Mouse (Mus musculus) lung, embryonic 14.5 days (tissue): ENCODE measurements around the gene Mrpl57. TPM values are rescaled to one million over a fixed set of nuclear protein-coding genes. Genes with fewer than 3 reads are reported as not detected.
"Not testable (repeated sequence)": the region's sequence is repeated elsewhere in the genome, so short reads cannot be mapped to it uniquely, and the experiment has no call there.

Source experiments
- ATAC-seq: fragments of 200-750 bp; cut with Nextera tagmentation; 2 replicates; pipeline ENCODE4 v1.8.0; 2017; ENCODE audit warnings: mild to moderate bottlenecking, moderate TSS enrichment, moderate library complexity; ENCODE audit not compliant: insufficient read depth
- DNase-seq: peaks from one replicate; pipeline ENCODE4 v3.0.0-alpha.2; 2015
- H3K27ac ChIP-seq: fragments of 300-500 bp; sonication (generic); 2 replicates; pipeline ENCODE4 v1.5.1; 2014; ENCODE audit warnings: low read depth, mild to moderate bottlenecking, moderate library complexity
- H3K27me3 ChIP-seq: fragments of 300-500 bp; sonication (generic); 2 replicates; pipeline ENCODE4 v1.6.1; 2014; ENCODE audit warnings: low read length, control low read depth; ENCODE audit not compliant: insufficient read depth
- H3K36me3 ChIP-seq: fragments of 300-500 bp; sonication (generic); 2 replicates; pipeline ENCODE4 v1.6.1; 2014; ENCODE audit warnings: control low read depth; ENCODE audit not compliant: insufficient read depth
- H3K4me1 ChIP-seq: fragments of 300-500 bp; sonication (generic); 2 replicates; pipeline ENCODE4 v1.6.1; 2014; ENCODE audit warnings: antibody characterized with exemption, control low read depth; ENCODE audit not compliant: insufficient read depth
- H3K4me2 ChIP-seq: fragments of 300-500 bp; sonication (generic); 2 replicates; pipeline ENCODE4 v1.6.1; 2014; ENCODE audit warnings: mild to moderate bottlenecking
- H3K4me3 ChIP-seq: fragments of 300-500 bp; sonication (generic); 2 replicates; pipeline ENCODE4 v1.5.1; 2014; ENCODE audit warnings: low read depth, low read length
- H3K9ac ChIP-seq: fragments of 300-500 bp; sonication (generic); 2 replicates; pipeline ENCODE4 v1.6.1; 2014
- H3K9me3 ChIP-seq: fragments of 300-500 bp; sonication (generic); 2 replicates; pipeline ENCODE4 v1.6.1; 2016; ENCODE audit warnings: low read depth, low read length, control low read depth
- CTCF ChIP-seq: IDR thresholded peaks from 2 replicates; pipeline ENCODE4 v1.5.1; 2016; ENCODE audit warnings: antibody characterized with exemption, low read depth
- WGBS: fragments of 180-500 bp; shearing (Covaris S2); extraction: QIAGEN DNeasy Blood & Tissue Kit; methylation state at CpG from one replicate; pipeline ENCODE4 v1.1.7; 2014; 5-methylcytosine and 5-hydroxymethylcytosine counted together
- polyA plus RNA-seq: library from polyadenylated mRNA; unstranded; fragments of >200 nt; fragmentation: Nextera tagmentation; extraction: Ambion mirVana; gene quantifications from 2 replicates; pipeline ENCODE4 v1.2.1, GENCODE M21; 2014

The Mrpl57 gene
- polyA plus RNA-seq, 1 experiment from 2014 or later: 158 TPM

GRCm38 (mm10) chr14:57833526-57833925 is 7.5 kb downstream of the Mrpl57 start:
- no peaks in the 10 kb centered on the region for H3K27me3 ChIP-seq
- DNase-seq (peak; percentile 25), ATAC-seq (no peak)
- no peak overlapping the region for H3K4me2 ChIP-seq
- no peak overlapping the region for H3K4me3 ChIP-seq
- TF ChIP-seq CTCF: no peak
- WGBS: 81% methylated on average over 2 of the region's 2 CpGs
- no peak overlapping the region for H3K27ac ChIP-seq
- no peak overlapping the region for H3K9ac ChIP-seq
- H3K9me3 ChIP-seq: no peaks in the 10 kb centered on the region
- H3K4me1 ChIP-seq: no peaks in the 10 kb centered on the region
- peaks cover 37% of the 10 kb centered on the region for H3K36me3 ChIP-seq

- H3K27me3 ChIP-seq: no peaks in the 10 kb centered on the region
- DNase-seq (no peak), ATAC-seq (no peak)
- no peak overlapping the region for H3K9ac ChIP-seq
- 86% methylated on average over 10 of the region's 10 CpGs for WGBS
- no peak overlapping the region for H3K4me3 ChIP-seq
- H3K27ac ChIP-seq: no peak overlapping the region
- H3K9me3 ChIP-seq: no peaks in the 10 kb centered on the region
- no peak for TF ChIP-seq CTCF
- H3K36me3 ChIP-seq: peaks cover 43% of the 10 kb centered on the region
- H3K4me2 ChIP-seq: no peak overlapping the region
- no peaks in the 10 kb centered on the region for H3K4me1 ChIP-seq
These were observed 9.1 kb downstream of the Mrpl57 start for GRCm38 (mm10) chr14:57835157-57835556.

- H3K4me2 ChIP-seq: no peak overlapping the region
- ATAC-seq (no peak), DNase-seq (no peak)
- peaks cover 55% of the 10 kb centered on the region for H3K36me3 ChIP-seq
- no peak for TF ChIP-seq CTCF
- 84% methylated on average over 3 of the region's 3 CpGs for WGBS
- H3K27ac ChIP-seq: no peak overlapping the region
- no peaks in the 10 kb centered on the region for H3K9me3 ChIP-seq
- no peaks in the 10 kb centered on the region for H3K4me1 ChIP-seq
- no peak overlapping the region for H3K4me3 ChIP-seq
- H3K9ac ChIP-seq: no peak overlapping the region
- no peaks in the 10 kb centered on the region for H3K27me3 ChIP-seq
These were observed 18.5 kb downstream of the Mrpl57 start for GRCm38 (mm10) chr14:57844535-57844934.

- 85% methylated on average over 5 of the region's 5 CpGs for WGBS
- H3K9ac ChIP-seq, H3K4me1 ChIP-seq, ATAC-seq, H3K27ac ChIP-seq, H3K4me3 ChIP-seq, H3K4me2 ChIP-seq, H3K9me3 ChIP-seq, H3K27me3 ChIP-seq, DNase-seq: not testable (repeated sequence)
- H3K36me3 ChIP-seq: peaks cover 54% of the 10 kb centered on the region
These were observed 22.0 kb downstream of the Mrpl57 start for GRCm38 (mm10) chr14:57848061-57848460.

GRCm38 (mm10) chr14:57848646-57849045 is 22.6 kb downstream of the Mrpl57 start:
- no peaks in the 10 kb centered on the region for H3K27me3 ChIP-seq
- TF ChIP-seq CTCF: no peak
- H3K4me1 ChIP-seq: no peaks in the 10 kb centered on the region
- no peak overlapping the region for H3K9ac ChIP-seq
- no peak overlapping the region for H3K27ac ChIP-seq
- no peak for DNase-seq
- H3K4me2 ChIP-seq: no peak overlapping the region
- no peaks in the 10 kb centered on the region for H3K9me3 ChIP-seq
- no peak for ATAC-seq
- H3K36me3 ChIP-seq: peaks cover 55% of the 10 kb centered on the region
- WGBS: 86% methylated on average over 2 of the region's 2 CpGs
- no peak overlapping the region for H3K4me3 ChIP-seq

- Histone ChIP-seq H3K4me2 (no peak overlapping the region), H3K27me3 (no peaks in the 10 kb centered on the region), H3K9me3 (no peaks in the 10 kb centered on the region), H3K27ac (no peak overlapping the region), H3K36me3 (peaks cover 48% of the 10 kb centered on the region), H3K4me1 (no peaks in the 10 kb centered on the region), H3K4me3 (no peak overlapping the region), H3K9ac (no peak overlapping the region)
- 86% methylated on average over 3 of the region's 3 CpGs for WGBS
- TF ChIP-seq CTCF: no peak
- no peak for ATAC-seq
- no peak for DNase-seq
These were observed 24.3 kb downstream of the Mrpl57 start for GRCm38 (mm10) chr14:57850330-57850729.

GRCm38 (mm10) chr14:57852961-57853360 is 26.9 kb downstream of the Mrpl57 start:
- ATAC-seq (no peak), DNase-seq (no peak)
- Histone ChIP-seq H3K9me3 (no peaks in the 10 kb centered on the region), H3K36me3 (peaks cover 37% of the 10 kb centered on the region), H3K9ac (no peak overlapping the region), H3K4me1 (no peaks in the 10 kb centered on the region), H3K27me3 (no peaks in the 10 kb centered on the region), H3K27ac (no peak overlapping the region), H3K4me3 (no peak overlapping the region), H3K4me2 (no peak overlapping the region)
- WGBS: 88% methylated on average over 2 of the region's 2 CpGs
- no peak for TF ChIP-seq CTCF

- not testable (repeated sequence) for H3K27ac ChIP-seq, H3K9ac ChIP-seq, DNase-seq, H3K4me2 ChIP-seq, H3K27me3 ChIP-seq, H3K4me1 ChIP-seq, H3K9me3 ChIP-seq, ATAC-seq, H3K4me3 ChIP-seq
- peaks cover 32% of the 10 kb centered on the region for H3K36me3 ChIP-seq
These were observed 30.0 kb downstream of the Mrpl57 start for GRCm38 (mm10) chr14:57856037-57856436.
